Mouse (Mus musculus): ENCODE measurements around the gene Anapc15-ps.

DNA sequence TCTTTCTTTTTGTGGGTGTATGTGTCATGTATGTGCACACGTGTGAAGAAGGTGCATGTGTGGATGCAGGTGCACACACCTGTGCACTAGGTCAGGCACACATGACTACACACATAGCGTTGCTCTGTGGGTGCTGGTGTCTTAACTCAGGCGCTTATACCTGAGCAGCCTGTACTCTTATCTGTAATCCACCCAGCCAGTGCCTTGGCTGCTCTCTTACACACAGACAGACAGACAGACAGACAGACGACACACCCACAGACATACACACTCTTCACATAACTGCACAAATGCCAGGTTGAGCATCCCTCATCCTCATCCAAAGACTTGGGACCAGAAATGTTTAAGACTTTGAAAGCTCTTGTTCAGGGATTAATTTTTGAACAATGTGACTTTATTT is 12.8 kb upstream of the Anapc15-ps start:
- no peak for TF ChIP-seq CTCF (IDR thresholded peaks at IDR 0.05; ENCODE audit: extremely low read depth, insufficient read depth, insufficient read length, insufficient replicate concordance)
- no peak for TF ChIP-seq POLR2A (IDR thresholded peaks at IDR 0.05; ENCODE audit: low read depth, low read length)

Measured in spleen, adult 2 months (tissue).